Mouse (Mus musculus): Measurements from ENCODE around the gene C330007P06Rik.
"Not testable (repeated sequence)": the region's sequence is repeated elsewhere in the genome, so short reads cannot be mapped to it uniquely, and the experiment has no call there.

The C330007P06Rik gene

DNA sequence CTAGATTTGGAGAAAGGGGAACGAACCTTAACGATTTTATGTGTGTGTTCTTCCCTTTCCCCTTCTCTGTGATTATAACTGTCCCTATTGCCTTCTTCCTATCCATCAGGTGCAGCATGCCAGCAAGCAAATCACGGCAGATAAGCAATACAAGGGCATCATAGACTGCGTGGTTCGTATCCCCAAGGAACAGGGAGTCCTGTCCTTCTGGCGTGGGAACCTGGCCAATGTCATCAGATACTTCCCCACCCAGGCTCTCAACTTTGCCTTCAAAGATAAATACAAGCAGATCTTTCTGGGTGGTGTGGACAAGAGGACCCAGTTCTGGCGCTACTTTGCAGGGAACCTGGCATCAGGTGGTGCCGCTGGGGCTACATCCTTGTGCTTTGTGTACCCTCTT, 77.2 kb downstream of the C330007P06Rik start:
- not testable (repeated sequence) for DNase-seq

DNA sequence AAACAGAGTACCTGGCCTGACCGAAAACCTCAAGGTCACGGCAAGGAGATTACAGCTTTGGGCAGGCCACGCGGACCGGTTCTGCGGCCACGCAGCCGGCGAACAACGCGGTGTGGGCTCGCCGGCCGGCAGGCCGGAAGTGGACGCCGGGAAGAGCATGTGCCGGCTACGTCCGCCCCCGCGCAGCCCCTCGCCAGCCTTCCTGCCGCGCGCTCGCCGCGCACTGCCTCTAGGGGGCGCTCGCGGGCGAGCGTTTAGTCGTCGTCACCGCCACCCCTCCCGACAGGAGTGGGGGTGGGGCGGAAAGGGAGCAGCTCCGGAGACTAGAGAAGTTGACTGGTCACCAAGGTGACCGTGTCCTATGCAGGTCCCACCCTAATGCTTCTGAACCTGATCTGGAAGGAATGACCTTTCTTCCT, 77.7 kb downstream of the C330007P06Rik start:
- peak; percentile 81 for DNase-seq

DNA sequence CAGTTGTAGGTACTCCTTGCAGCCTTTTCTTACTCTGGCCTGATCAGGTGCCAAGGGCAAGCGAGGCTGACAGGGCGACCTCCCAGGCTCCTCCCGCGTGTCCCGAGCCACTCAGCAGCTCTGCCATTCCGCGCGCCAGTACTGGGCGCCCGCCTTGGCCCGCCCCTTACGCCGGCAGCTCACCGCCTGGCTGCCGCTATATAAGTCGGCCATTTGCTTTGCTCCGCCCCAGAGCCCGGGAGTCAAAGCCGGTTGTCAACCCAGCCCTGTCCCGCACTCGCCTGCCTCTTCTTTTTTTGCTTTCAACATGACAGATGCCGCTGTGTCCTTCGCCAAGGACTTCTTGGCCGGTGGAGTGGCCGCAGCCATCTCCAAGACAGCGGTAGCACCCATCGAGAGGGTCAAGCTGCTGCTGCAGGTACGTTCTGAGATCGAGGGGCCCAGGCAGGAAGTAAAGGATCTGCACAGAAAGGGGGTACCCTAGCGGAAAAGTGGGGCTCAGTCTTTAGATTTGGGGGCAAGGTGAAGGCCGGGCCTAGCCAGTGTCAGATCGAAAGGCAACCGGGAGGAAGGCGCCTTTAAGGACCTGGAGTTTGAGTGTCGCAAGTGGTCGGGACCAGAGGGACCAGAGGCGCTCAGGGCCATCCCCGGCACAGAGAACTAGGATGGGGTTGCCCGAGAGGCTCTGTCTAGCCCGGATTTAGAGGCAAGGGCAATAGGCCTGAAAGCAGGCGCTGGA, 78.3 kb downstream of the C330007P06Rik start, which contains the start of gene Slc25a5:
Gene Slc25a5 (plus strand): TSS at position 228 of the 739 bp plus-strand sequence.
- peak; percentile 90 for DNase-seq

DNA sequence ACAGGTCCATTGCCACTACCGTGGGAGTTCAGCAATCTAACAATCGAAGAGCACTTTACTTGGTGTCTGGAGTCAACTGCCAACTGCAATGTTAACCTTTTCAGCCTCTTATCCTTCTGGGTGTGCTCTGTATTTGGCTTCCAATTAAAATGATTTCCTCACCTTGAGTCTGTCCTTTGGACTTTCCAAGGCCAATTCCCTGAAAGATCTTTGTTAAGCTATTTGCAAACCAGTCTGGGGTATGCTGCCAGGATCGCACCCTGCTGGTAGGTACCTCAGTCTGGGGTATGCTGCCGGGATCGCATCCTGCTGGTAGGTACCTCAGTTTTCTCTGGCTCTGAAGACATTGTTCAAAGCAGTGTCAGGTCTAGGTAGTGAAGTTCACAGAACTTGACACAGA, 79.3 kb downstream of the C330007P06Rik start:
- no peak for DNase-seq

DNA sequence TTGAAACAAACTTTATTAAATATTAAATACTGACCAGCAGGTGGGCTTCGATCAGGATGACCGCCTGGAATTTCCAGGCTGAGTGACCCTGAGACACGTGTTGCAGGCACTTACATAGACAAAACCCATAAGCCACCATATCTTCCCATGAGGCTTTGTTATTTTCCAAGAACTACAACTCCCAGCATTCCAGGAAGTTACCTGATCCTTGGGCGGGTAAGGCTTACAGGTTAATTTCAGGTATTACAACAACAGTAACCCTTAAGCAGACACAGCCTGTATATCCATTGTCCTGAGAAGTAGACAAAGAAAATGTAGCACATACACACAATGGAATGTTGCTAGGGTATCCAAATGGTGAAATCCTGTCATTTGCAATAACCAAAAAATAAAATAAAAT, 84.6 kb downstream of the C330007P06Rik start:
- no peak for DNase-seq

DNA sequence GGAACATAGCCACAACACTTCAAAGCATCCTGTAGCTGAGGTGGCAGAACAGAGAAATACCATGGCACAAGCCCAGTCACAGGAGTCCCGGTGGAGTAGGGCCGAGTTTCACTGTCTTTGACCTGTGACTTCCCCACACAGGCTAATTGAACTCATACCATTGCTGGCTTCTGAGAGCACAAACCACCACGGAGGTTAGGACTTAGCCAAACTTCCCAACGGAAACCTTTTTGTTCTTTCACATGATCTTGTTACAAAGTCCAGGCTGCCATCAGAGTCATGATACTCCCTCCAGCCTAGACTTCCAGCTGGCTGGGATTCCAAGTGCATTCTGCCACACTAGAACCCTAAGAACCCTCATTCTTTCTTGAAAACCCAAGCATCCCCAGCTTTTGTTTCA, 96.2 kb downstream of the C330007P06Rik start:
- DNase-seq = peak; percentile 57

DNA sequence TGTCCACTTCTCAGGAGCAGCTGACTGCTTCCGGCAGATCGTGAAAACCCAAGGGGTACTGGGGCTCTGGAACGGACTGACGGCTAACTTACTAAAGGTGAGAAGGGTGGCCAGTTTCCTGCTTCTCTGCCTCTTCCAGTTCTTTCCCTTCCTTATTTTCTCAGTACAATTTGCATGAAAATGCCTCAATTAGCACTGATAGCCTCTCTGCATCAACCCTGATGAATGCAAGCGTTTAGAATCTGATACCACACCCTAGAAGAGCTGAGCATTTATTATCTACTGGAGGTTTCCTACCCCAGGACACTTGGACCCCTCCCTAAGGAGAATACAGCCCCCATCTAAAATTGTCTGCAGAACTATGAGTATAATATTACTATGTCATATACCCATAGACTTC, 98.4 kb downstream of the C330007P06Rik start:
- DNase-seq = no peak

All from kidney, adult 9 months (tissue).